Mouse (Mus musculus): ENCODE measurements around the gene Fgfrl1.
A peak's percentile ranks its signal among the peaks of the same experiment; 100 is the strongest.

The Fgfrl1 gene

DNA sequence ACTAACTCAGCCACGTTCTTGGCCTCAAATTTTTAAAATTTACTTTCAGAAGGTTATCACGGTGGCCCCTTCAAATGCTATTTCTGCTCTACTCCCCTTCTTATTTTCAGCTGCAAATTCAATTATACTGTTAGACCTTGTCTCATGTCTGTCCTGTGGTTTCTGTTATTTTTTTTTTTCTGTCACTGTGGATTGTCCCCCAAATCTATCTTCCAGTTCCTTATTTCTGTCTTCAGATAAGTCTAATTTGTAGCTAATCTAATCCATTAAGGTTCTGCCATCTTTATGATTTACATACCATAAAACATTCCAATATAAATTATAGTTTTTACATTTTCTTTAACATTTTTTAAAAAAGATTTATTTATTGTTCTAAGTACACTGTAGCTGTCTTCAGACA, 24.8 kb upstream of the Fgfrl1 start:
- DNase-seq (ENCODE audit: low spot score) = no peak

- no peak for DNase-seq (ENCODE audit: low spot score)
Observed at GRCm38 (mm10) chr5:108668387-108668932, 23.7 kb upstream of the Fgfrl1 start.

DNA sequence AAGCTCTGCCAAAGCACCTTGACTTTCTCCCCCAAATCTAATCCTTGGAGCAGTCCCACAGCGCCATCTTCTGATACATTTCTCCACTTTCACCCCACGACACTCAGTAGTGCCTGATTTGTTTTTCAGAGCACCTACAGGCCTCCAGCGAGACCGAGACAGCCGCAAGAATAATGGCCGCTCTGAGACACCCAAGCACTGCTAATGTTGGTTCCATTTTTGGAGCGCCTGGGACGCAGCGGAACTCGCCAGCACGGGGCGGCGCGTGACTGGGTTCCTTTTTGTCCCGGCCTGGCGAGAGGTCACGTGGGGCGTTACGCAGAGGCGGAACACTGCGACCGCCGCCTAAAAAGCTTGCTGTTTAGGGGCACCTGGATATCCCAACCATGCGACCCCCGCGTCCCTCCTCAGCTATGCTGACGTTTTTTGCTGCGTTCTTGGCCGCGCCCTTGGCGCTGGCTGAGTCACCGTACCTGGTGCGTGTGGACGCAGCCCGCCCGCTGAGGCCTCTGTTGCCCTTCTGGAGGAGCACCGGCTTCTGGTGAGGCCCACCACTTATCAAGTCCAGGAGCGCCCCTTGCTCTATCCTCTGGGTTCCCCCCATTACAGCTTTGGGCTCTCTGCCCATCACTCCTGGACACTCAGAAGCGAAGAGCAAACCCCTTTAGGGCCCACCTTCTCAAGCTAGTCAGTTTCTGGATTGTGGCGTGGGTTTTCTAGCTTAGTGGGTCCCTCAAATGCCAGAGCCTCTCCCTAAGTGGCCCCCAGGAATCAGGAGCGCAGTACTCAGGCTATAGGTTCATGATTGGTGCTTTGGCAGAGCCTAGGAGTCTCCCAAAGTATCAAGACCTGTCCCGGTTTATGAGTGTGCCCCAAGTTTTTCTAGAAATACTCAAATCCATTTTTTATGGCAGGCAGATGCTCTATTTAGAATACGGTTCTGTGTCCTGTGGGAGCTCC, 22.9 kb upstream of the Fgfrl1 start, which contains the start of gene Dgkq:
Gene Dgkq, minus strand, starts transcription at position 696 of the 960 bp plus-strand sequence.
- peak; percentile 86 for DNase-seq (ENCODE audit: low spot score)

DNA sequence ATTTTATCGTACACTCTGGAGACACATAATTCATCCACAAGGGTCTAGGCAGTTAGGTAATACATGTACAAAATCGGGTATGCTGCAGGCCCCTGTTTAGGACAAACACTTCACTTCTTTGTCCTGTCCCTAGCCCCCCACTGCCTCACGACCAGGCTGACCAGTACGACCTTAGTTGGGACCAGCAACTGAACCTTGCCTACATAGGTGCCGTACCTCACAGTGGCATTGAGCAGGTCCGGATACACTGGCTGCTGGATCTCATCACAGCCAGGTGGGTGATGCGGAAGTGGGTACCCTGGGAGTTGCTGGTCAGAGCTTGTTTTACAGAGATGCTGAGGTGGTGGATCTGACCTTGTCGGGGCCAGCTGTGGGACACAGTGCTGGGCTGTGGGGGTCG, 22.2 kb upstream of the Fgfrl1 start:
- no peak for DNase-seq (ENCODE audit: low spot score)

- DNase-seq (ENCODE audit: low spot score) = peak; percentile 50
Observed at GRCm38 (mm10) chr5:108670785-108671184, 21.4 kb upstream of the Fgfrl1 start.

GRCm38 (mm10) chr5:108671757-108672156, 20.4 kb upstream of the Fgfrl1 start:
- no peak for DNase-seq (ENCODE audit: low spot score)

DNA sequence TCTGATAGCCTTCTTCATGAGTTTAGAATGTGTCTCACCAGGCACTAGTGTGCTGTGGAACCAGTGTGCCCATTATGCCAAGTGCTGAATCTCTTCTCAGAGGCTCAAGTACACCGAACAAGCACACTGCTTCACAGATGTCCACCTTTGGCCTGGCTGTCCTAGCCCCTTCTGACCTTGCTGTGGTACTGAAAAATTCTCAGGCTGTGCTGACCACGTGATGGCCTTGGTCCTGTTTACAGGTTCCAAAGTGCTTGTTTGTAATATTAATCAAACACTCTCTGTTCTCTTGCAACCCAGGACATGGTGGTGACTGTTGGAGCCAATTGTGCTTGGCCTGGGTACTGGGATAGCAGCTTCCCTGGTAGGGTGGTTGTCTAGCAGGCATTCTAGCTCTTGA, 17.6 kb upstream of the Fgfrl1 start:
- no peak for DNase-seq (ENCODE audit: low spot score)

- DNase-seq (ENCODE audit: low spot score) = no peak
Observed at GRCm38 (mm10) chr5:108675251-108675816, 16.8 kb upstream of the Fgfrl1 start, which contains the start of gene Slc26a1. Gene Slc26a1, minus strand, starts transcription at chr5:108675569.

GRCm38 (mm10) chr5:108676772-108677498, 15.2 kb upstream of the Fgfrl1 start:
- DNase-seq (ENCODE audit: low spot score) = no peak

GRCm38 (mm10) chr5:108677605-108678295, 14.4 kb upstream of the Fgfrl1 start:
- DNase-seq (ENCODE audit: low spot score) = peak; percentile 39

DNA sequence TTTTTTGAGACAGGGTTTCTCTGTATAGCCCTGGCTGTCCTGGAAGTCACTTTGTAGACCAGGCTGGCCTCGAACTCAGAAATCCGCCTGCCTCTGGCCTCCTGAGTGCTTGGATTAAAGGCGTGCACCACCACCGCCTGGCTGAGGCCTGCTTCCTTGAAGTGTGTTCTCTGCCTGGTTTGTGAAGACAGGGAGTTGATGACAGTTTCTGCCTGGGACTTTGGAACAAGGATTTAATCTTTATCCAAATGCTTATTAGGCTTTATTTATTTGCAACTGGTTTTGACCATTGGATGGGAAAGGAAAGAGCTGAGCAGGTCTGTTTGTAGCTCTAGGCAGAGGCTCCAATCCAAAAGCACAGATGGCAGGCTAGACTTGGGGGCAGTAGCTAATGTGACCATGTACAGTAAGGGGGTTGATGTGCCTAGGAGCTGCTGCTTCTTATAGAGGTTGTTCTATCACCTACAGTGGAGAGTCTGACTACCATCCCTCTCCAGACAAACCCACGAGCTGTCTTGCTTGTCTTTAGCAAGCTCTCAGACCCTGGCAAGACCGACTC, 13.8 kb upstream of the Fgfrl1 start:
- DNase-seq (ENCODE audit: low spot score) = no peak

- DNase-seq (ENCODE audit: low spot score) = no peak
Observed at GRCm38 (mm10) chr5:108679909-108680308, 12.3 kb upstream of the Fgfrl1 start.

GRCm38 (mm10) chr5:108680871-108681270, 11.3 kb upstream of the Fgfrl1 start:
- DNase-seq (ENCODE audit: low spot score) = no peak

- DNase-seq (ENCODE audit: low spot score) = no peak
Observed at GRCm38 (mm10) chr5:108689091-108689490, 3.1 kb upstream of the Fgfrl1 start.

DNA sequence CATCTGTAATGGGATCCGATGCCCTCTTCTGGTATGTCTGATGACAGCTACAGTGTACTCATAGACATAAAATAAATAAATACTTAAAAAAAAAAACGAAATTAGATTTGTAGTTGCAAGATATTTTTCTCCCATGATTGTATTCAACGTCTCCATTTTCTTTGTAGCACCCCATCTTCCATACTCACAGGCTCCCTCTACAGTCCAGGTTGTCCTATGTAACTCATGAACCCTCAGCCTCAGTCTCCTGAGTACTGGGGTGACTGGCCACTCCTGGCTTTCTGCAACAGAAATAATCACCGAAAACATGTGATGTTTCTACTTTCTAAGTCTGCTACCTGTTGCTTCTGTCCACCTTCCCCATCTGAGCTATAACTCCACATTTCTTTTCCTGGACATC, 1.0 kb upstream of the Fgfrl1 start:
- no peak for DNase-seq (ENCODE audit: low spot score)

GRCm38 (mm10) chr5:108693872-108694288, 1.7 kb downstream of the Fgfrl1 start:
- DNase-seq (ENCODE audit: low spot score) = peak; percentile 88

GRCm38 (mm10) chr5:108694352-108695261, 2.4 kb downstream of the Fgfrl1 start:
- DNase-seq (ENCODE audit: low spot score) = peak; percentile 41

GRCm38 (mm10) chr5:108695861-108696260, 3.7 kb downstream of the Fgfrl1 start:
- DNase-seq (ENCODE audit: low spot score) = no peak

DNA sequence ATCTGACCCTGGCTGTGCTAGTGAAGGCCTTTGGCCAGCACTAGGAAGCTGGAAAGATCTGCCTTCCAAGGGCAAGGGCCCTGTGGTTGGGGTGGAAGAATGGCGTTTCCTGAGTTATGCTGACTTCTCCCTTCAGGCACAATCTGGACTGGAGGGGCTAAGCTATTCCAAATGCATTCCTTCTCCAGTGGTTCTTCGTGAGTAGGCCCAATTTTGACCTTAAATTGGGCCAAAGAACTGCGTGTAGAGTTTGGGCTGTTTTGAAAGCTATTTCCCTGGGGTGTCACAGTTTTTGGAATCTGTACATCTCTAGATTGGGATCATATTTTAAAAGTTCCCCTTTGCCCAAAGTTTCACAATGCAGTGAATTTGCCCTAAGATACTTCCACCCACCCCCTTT, 4.4 kb downstream of the Fgfrl1 start:
- DNase-seq (ENCODE audit: low spot score) = no peak

- no peak for DNase-seq (ENCODE audit: low spot score)
Observed at GRCm38 (mm10) chr5:108697341-108697753, 5.2 kb downstream of the Fgfrl1 start.

Measured in urinary bladder, postnatal 14 days (tissue).